Mouse (Mus musculus) CH12.LX (cell line): ENCODE data around the gene Eef1g.

Experiments
- CTCF ChIP-seq, 2 experiments: IDR thresholded peaks in 1 of 2; conservative IDR thresholded peaks in 1 of 2; 2 replicates each; pipeline ENCODE4 v1.5.1; 2011 to 2012; ENCODE audit warnings: low read depth in 2 of 2, low read length in 2 of 2, improper control_type of control experiment in 1 of 2, inconsistent platforms in 1 of 2, mild to moderate bottlenecking in 1 of 2, moderate library complexity in 1 of 2
- ETS1 ChIP-seq: conservative IDR thresholded peaks from 2 replicates; pipeline ENCODE4 v1.6.1; 2012; ENCODE audit warnings: low read depth, mild to moderate bottlenecking, inconsistent platforms, low read length, improper control_type of control experiment, moderate library complexity
- HCFC1 ChIP-seq: IDR thresholded peaks from 2 replicates; pipeline ENCODE4 v1.6.1; 2012; ENCODE audit warnings: low read depth, mild to moderate bottlenecking, inconsistent platforms, low read length, improper control_type of control experiment
- JUND ChIP-seq: conservative IDR thresholded peaks from 2 replicates; pipeline ENCODE4 v1.6.1; 2011; ENCODE audit warnings: low read depth, low read length, improper control_type of control experiment
- MAFK ChIP-seq: IDR thresholded peaks from 2 replicates; pipeline ENCODE4 v1.6.1; 2011; ENCODE audit warnings: low read length, improper control_type of control experiment; ENCODE audit not compliant: insufficient replicate concordance
- MEF2A ChIP-seq: IDR thresholded peaks from 2 replicates; pipeline ENCODE4 v1.6.1; 2014; ENCODE audit warnings: low read depth, mild to moderate bottlenecking, inconsistent platforms, low read length, improper control_type of control experiment, borderline replicate concordance
- RAD21 ChIP-seq: IDR thresholded peaks from 2 replicates; pipeline ENCODE4 v1.6.1; 2011; ENCODE audit warnings: low read depth, mild to moderate bottlenecking, low read length, improper control_type of control experiment, moderate library complexity
- SIN3A ChIP-seq: IDR thresholded peaks from 2 replicates; pipeline ENCODE4 v1.6.1; 2012; ENCODE audit warnings: low read length, improper control_type of control experiment, inconsistent platforms
- SMC3 ChIP-seq: IDR thresholded peaks from 2 replicates; pipeline ENCODE4 v1.6.1; 2011; ENCODE audit warnings: low read depth, low read length, improper control_type of control experiment
- TBP ChIP-seq: conservative IDR thresholded peaks from 2 replicates; pipeline ENCODE4 v1.6.1; 2011; ENCODE audit warnings: low read depth, low read length, improper control_type of control experiment
- USF1 ChIP-seq: IDR thresholded peaks from 2 replicates; pipeline ENCODE4 v1.6.1; 2014; ENCODE audit warnings: low read depth, mild to moderate bottlenecking, inconsistent platforms, low read length, improper control_type of control experiment

GRCm38 (mm10) chr19:8950190-8950589 lies 16.7 kb upstream of the Eef1g start:
- TF ChIP-seq CTCF (conservative IDR thresholded peaks at IDR 0.05 in 1 of 2, IDR thresholded peaks at IDR 0.05 in 1 of 2; ENCODE audit: low read depth in 2 of 2, low read length in 2 of 2), result no peak
- no peak for TF ChIP-seq MEF2A
- no peak for TF ChIP-seq RAD21
- no peak for TF ChIP-seq SMC3
- no peak for TF ChIP-seq HCFC1
- no peak for TF ChIP-seq SIN3A
- TF ChIP-seq USF1, result no peak
- no peak for TF ChIP-seq JUND
- TF ChIP-seq ETS1, result no peak
- no peak for TF ChIP-seq MAFK
- no peak for TF ChIP-seq TBP
